ENCODE assay signal across 22 mouse cellular contexts in genomic region chr17:80278255-80278654, GRCm38 (mm10). TPM values are rescaled to one million over a fixed set of nuclear protein-coding genes. Genes with fewer than 3 reads are reported as not detected.
DNase-seq lines count a peak whose midpoint lies in the region; ATAC-seq and TF ChIP-seq lines count a peak whose summit lies in the region.
"Had no signal": no experiment of that assay in that cellular context is flagged by ENCODE, and none has a peak within 500 bp of the region (broad histone marks: within the 10 kb centered on the region; RNA-seq: fewer than 3 reads in every experiment).

No protein-coding gene starts in this region.

- H3K4me3 ChIP-seq in liver, embryonic 16.5 days (ENCODE audit: low read depth, low read length) = no peak overlapping the region
- no peak overlapping the region for H3K4me3 ChIP-seq in lung, adult 2 months (replicated peaks; ENCODE audit: extremely low read depth, low read depth, low read length)
- H3K4me3 ChIP-seq: embryonic facial prominence, embryonic 12.5 days; embryonic facial prominence, embryonic 15.5 days; gastrocnemius, adult 2 months; hindbrain, embryonic 12.5 days had no signal

- 64% methylated on average over 4 of the region's 4 CpGs for WGBS in liver, embryonic 16.5 days (ENCODE audit: insufficient replicate concordance)
- 67% methylated on average over 4 of the region's 4 CpGs for WGBS in lung, adult 2 months

- no peaks in the 10 kb centered on the region; the same call in 1 of the 2 replicates for H3K36me3 ChIP-seq in liver, embryonic 16.5 days (ENCODE audit: control insufficient read depth, insufficient read depth)

- ATAC-seq in liver, embryonic 16.5 days (ENCODE audit: low read depth) = peak; percentile 56
- ATAC-seq: CD4-positive, CD25-positive, alpha-beta regulatory T cell, adult 4 months; forebrain, embryonic 14.5 days; forebrain, postnatal 0 days had no signal

- no peaks in the 10 kb centered on the region for H3K4me1 ChIP-seq in liver, embryonic 16.5 days (ENCODE audit: control insufficient read depth, low read depth, low read length)
- H3K4me1 ChIP-seq in lung, adult 2 months (ENCODE audit: control insufficient read depth, insufficient read depth, low read length) = no peaks in the 10 kb centered on the region; the same call in 1 of the 2 replicates
- H3K4me1 ChIP-seq: embryonic facial prominence, embryonic 12.5 days; embryonic facial prominence, embryonic 15.5 days; hindbrain, embryonic 12.5 days had no signal

- no peaks in the 10 kb centered on the region for H3K27me3 ChIP-seq in liver, embryonic 16.5 days (ENCODE audit: control insufficient read depth, insufficient read depth, low read depth, low read length)
- H3K27me3 ChIP-seq: embryonic facial prominence, embryonic 12.5 days; embryonic facial prominence, embryonic 15.5 days; hindbrain, embryonic 12.5 days had no signal

- no peak for TF ChIP-seq CTCF in lung, adult 2 months (IDR thresholded peaks at IDR 0.05; ENCODE audit: insufficient read depth, low read length)

- no peak overlapping the region for H3K4me2 ChIP-seq in liver, embryonic 16.5 days (ENCODE audit: low read depth, low read length)
- H3K4me2 ChIP-seq: embryonic facial prominence, embryonic 12.5 days; embryonic facial prominence, embryonic 15.5 days; heart, embryonic 11.5 days; hindbrain, embryonic 12.5 days had no signal

- no peaks in the 10 kb centered on the region for H3K9me3 ChIP-seq in liver, embryonic 16.5 days (replicated peaks; ENCODE audit: control insufficient read depth, low read length)
- H3K9me3 ChIP-seq: embryonic facial prominence, embryonic 12.5 days; embryonic facial prominence, embryonic 15.5 days; hindbrain, embryonic 12.5 days had no signal

- no peak for DNase-seq in liver
- DNase-seq in lung, postnatal 25 days (ENCODE audit: low spot score) = peak; percentile 30
- no peak for DNase-seq in lung, adult 2 months
- peak; percentile 38 for DNase-seq in yolk sac, embryonic 10.5 days (ENCODE audit: low spot score)
- no peak for DNase-seq in spleen, postnatal 4 days (ENCODE audit: low spot score in 2 of 2)
- DNase-seq: adrenal gland, adult 2 months; adrenal gland, postnatal 14 days; cerebellum, adult 11 months; cerebellum, adult 2 months; cerebellum, adult 9-11 months; cerebellum, postnatal 25 days; forebrain, postnatal 0 days; gastrocnemius, adult 2 months; gastrocnemius, postnatal 14 days had no signal

- no peak for TF ChIP-seq POLR2A in lung, adult 2 months (IDR thresholded peaks at IDR 0.05; ENCODE audit: borderline replicate concordance, extremely low read depth, low read depth, low read length)

- no peak overlapping the region for H3K9ac ChIP-seq in liver, embryonic 16.5 days (ENCODE audit: low read depth, low read length)
- H3K9ac ChIP-seq: embryonic facial prominence, embryonic 12.5 days; embryonic facial prominence, embryonic 15.5 days; forebrain, postnatal 0 days; hindbrain, embryonic 12.5 days had no signal

- H3K27ac ChIP-seq in liver, embryonic 16.5 days (ENCODE audit: low read length) = no peak overlapping the region
- H3K27ac ChIP-seq: embryonic facial prominence, embryonic 12.5 days; embryonic facial prominence, embryonic 15.5 days; gastrocnemius, adult 2 months; hindbrain, embryonic 12.5 days had no signal

RNA-seq across cellular contexts. Expression of gene Morn2, which starts 11.7 kb away (rescaled TPM):
- 6.4 and 7.9 TPM in 2 replicates for polyA plus RNA-seq in liver, embryonic 16.5 days (2015; fragmentation: Nextera tagmentation; extraction: Ambion mirVana)
- polyA plus RNA-seq in lung, adult 2 months (2012; rRNA removed) = 4.2 and 7.5 TPM in 2 replicates

RNA-seq across cellular contexts. Expression of gene Dhx57, which starts 12.0 kb away (rescaled TPM):
- 3.8 and 4.8 TPM in 2 replicates for polyA plus RNA-seq in liver, embryonic 16.5 days (2015; fragmentation: Nextera tagmentation; extraction: Ambion mirVana)
- 7.7 and 10.2 TPM in 2 replicates for polyA plus RNA-seq in lung, adult 2 months (2012; rRNA removed)

RNA-seq across cellular contexts. Expression of gene Arhgef33, which starts 29.0 kb away (rescaled TPM):
- polyA plus RNA-seq in liver, embryonic 16.5 days (2015; fragmentation: Nextera tagmentation; extraction: Ambion mirVana) = 0.23 and 0.32 TPM in 2 replicates
- 0.21 and 0.40 TPM in 2 replicates for polyA plus RNA-seq in lung, adult 2 months (2012; rRNA removed)
- polyA plus RNA-seq: C2C12; CD4-positive, CD25-positive, alpha-beta regulatory T cell, adult 4 months had no signal

RNA-seq across cellular contexts. Expression of gene Gemin6, which starts 54.0 kb away (rescaled TPM):
- 21.3 and 25.3 TPM in 2 replicates for polyA plus RNA-seq in liver, embryonic 16.5 days (2015; fragmentation: Nextera tagmentation; extraction: Ambion mirVana)
- polyA plus RNA-seq in lung, adult 2 months (2012; rRNA removed) = 0.79 and 1.6 TPM in 2 replicates

Comparison
In these comparisons a context has a peak if more than half of its experiments do, and no peak if none do; other contexts are left out.
1. DNase-seq: peak in lung, postnatal 25 days (single experiment) and yolk sac, embryonic 10.5 days (single experiment); none in liver (single experiment), lung, adult 2 months (single experiment) and spleen, postnatal 4 days (0 of 2).